Mouse (Mus musculus): ENCODE data around the gene Lrrc37a.
A peak's percentile ranks its signal among the peaks of the same experiment; 100 is the strongest.

The Lrrc37a gene

GRCm38 (mm10) chr11:103402198-103402597 is 102.2 kb downstream of the Lrrc37a start:
- DNase-seq (ENCODE audit: low read depth in 2 of 2, low spot score in 2 of 2), result peak; percentile 53 to 67

All from CD8-positive naive resting alpha-beta T cell, adult 2 months (primary cell).